Mouse (Mus musculus) mouse trophoblast stem cell (cell line): Measurements from ENCODE around the gene Gm45062.

Experiments
- in situ Hi-C, 2 experiments: fragments of 300-500 bp; cut with MseI, MboI; formaldehyde crosslinking; loops; 2 replicates in 1 of 2; 3 replicates in 1 of 2; pipeline ENCODE4 v1.15.1; 2025

The Gm45062 gene

DNA sequence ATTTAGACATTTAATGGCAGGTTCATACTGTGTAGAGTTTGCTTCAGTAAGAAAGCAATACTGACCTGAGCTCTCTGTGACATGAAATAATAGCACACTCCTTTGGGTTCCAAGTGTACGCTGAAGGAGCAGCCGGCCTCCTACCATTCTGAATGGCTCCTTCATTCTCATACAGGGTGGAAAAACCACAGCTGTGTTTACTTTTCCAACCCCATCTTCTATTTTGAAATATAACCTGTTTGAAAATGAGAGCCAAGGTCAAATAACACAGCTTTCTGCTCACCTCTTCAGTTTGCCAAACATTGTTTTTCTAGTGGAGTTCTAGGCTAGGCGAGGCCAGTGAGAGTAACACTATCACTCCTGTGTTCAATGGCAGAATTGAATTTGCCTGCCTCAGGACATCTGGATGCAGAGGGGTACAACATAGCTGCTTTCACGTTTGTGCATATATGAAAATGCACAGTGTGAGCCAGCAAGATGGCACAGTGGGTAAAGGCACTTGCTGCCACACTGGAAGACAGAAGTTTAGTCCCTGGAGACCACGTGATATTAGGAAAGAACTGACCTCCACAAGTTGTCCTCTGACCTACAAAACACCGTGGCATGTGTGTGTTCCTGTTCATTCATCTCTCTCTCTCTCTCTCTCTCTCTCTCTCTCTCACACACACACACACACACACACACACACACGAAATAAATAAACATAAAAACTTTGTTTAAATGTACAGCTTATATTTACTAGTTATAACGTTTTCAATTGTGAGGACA is 157.7 kb downstream of the Gm45062 start:
- in situ Hi-C loops: no loop called here

DNA sequence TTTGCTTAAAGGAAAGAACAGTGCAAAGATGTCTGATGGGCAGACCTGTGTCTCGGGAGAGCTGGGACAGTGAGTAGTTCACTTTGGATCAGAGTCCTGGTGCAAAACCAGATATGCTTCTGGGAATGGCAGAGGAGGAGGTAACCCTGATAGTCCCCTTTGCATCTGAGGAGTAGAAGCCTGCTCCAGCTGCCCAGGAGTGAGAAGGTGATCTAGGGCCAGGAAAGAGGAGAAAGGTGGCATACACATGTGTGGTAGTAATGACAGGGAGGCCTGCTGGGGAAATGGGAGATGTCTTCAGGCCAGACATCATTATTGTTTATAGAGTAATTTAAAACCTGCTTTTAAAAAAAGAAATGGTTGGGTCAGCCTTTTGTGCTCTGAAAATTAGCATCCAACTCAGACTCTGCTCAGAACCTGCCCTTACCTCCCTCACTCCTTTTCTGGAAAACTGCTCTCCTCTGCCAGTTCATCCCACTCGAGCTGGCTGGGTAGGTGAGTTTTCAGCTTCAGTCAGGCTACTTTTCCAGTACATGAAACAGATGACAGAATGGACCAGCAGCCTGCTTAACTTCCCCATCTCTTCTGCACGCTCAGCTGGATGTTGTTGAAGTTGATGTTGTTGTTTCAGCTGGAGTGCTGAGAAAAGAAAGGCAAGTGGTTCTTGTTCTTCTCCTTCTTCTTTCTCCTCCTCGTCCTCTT is 160.4 kb downstream of the Gm45062 start:
- in situ Hi-C loops: no loop called here

DNA sequence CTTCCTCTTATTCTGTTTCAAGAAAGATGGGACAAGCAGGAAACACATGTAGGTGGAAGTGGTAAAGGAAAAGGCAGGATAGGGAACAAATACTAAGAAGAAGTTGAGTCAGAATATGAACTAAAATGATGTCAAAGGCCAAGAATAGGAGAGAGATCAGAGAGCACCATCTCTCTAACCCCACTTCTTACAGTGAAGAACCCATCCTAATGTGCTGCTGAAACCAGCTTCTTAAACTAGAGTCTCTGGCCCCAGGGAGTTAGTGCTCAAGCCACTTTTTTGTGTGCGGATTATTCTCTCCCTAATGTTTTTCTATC is 160.9 kb downstream of the Gm45062 start:
- in situ Hi-C loops: no loop called here

DNA sequence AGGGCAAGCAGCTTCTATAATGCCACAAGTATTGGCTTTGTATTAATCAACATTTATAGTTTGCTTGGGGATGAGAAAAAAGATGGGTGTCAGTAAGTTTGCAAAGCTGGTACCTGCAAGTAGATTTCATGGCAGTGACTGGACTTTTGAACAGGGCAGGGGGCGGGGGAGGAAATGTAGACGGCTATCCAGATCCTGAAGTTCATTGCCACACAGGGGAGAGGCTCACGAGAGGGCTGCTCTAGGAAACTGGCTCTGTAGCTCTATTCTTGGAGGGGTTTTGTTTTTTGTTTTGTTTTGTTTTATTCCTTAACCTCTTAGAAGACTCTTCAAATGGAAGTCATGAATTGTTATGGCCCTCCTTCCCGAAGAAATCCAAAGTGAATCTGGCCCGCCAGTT is 162.2 kb downstream of the Gm45062 start:
- in situ Hi-C loops: no loop called here

DNA sequence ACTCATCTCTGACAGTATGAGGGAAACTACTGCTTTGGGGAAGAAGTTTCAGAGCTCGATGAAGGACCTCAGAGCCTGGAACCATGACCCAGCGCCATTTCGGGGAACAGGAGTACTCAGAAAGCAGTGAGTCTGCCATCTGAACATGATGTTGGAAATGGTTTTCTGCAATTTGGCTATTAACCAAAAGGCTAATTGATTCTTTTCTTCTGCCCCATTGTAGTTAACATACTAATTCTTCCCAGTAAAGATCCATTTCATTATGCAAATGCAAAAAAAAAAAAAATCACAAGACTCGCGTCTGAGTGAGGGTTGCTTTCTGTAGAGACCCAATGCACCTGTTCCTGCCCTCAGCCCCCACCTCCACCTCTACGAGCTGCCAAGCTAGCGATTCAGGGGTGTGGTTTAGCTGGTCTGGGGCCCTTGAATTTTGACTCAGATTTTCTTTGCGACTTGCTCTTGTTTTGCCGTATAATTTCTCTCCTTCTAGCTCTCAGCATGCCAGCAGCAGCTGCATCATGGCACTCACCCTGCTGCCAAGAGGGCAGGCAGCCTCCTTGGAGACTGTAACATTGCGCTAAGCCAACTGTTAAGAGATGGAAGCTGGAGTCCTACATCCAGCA is 162.8 kb downstream of the Gm45062 start:
- in situ Hi-C loops: no loop called here

DNA sequence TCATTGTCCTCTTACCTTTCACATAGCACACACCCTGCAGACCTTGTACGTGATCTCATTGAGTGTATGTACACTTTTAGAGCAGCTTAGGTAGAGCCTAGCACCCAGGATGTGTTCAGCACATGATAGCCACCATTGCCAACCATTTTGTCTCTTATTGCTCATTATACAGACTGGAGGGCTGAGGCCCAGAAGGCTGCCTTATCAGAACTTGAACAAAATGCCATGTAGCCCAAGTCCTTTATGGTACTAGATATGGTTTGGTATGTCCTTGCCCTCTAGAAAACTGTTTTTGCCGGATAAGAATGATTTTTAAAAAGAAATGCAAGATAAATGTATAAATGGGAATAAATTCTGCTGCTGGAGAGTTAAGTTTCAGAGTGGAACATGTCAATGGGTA is 163.9 kb downstream of the Gm45062 start:
- in situ Hi-C loops: no loop called here

DNA sequence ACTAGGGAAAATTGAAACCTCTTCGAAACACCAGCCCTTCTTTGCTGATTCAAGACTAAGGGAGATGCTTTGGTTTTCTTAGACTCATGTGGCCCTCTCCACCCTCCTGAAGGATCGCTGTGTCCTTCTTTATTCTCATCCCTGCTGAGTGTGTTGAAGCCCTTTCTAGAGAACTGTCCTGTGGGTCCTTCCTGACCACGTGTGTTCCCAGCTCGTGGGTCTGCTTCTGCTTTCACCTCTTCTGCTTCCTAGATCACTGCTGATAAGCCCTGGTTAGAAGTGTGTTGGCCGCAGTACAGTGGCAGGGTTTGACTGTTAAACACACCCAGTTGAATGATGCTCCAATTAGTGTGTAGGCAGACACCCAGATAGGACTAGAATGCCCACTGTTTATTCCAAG is 168.4 kb downstream of the Gm45062 start:
- in situ Hi-C loops: no loop called here

DNA sequence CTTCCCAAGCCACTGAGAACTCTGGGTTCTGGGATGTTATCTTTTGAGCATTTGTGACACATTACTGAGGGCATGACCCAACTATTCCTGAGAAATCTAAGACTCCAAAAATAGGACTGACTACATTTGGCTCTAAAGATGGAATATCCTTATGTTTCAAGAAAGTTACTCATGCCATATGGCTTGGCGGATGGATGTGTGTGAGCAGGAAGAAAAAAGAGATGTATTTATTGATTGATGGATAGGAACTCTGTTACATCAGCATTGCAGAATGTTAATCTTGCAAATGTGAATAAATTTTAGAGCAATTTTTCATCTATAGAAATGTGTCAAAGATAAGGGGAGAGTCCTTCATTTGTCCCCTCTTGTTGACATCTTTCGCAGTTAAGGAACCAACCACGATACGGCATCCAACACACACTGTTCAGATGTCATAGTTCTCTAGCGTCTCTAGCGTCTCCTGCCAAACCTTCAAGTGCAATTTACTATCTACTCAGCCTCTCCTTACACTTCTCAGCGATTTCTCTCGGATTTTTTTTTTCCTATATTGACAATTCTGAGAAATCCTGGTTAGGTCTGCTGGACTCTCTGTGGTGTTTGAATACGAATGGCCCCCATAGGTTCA is 171.5 kb downstream of the Gm45062 start:
- in situ Hi-C loops: no loop called here

DNA sequence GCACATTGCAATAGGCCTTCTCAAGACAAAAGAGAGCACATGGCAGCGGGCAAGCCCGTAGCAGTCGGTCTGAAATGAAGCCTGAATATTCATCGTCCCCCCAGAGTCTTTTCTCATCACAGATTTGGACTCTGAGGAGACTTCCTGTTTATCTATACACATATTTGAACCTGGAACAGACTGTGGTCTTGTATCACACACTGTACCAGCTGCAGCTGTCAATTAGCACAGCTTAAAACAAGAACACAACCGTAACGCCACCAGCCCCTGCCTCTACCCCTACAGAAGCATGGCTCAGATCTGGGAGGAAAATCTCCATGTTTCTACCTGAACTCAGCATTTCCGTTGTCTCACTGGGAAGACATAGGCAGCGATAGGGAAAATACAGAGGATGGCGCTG is 173.9 kb downstream of the Gm45062 start:
- in situ Hi-C loops: no loop called here

DNA sequence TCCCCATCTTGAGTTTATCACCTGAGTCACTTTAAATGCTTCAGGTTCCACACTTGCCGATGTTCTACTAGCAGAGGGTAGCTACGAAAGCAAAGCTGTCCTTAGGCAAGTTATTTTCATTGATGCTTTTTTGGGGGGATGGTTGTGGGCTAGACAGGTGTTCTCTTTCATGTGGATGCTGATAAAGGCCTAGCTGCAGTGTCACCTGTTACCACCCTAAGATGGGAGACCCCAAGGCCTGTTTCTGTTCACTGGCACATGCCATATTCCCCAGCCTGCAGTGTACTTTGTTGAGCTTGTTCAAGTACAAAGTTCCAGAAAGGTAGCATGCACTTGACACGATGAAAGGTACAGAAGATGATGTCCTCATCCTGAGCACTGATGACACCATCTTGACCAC is 178.7 kb downstream of the Gm45062 start:
- in situ Hi-C loops: no loop called here

DNA sequence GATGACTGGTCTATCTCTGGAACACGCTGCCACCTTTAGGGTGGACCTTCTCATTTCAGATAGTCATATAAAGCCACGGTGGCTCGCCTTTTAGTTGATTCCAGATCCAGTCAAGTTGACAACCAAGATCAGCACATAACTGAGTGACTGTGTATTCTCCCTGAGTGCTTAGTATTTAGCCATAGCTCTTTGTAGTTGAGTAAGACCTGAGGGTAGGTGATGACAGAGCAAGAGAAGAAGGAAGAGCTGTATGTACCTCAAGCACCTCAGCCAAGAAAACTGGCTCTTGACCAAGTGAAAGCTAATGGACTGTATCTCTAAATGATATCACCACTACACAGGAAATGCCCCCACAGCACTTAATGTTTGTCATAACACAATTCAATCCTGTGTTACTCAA is 182.6 kb downstream of the Gm45062 start:
- in situ Hi-C loops: no loop called here

DNA sequence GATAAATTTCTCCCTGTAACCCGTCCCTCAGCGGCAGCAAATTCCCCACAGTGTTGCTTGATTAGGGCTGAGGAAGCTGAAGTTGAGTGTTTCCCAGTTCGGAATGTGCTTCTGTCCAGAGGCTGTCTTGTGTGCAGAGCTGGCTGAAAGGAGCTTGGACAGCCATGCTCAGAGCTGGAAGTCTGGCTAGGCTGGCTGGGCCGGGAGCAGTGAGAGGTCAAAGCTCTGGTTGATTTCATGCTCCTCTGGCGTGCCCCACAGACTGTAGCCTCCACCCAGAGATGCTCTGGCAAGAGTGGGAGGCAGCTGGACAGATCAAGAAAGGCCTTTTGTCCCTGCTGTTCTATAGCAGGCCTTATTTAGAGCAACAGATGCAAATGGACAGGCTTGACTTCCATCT is 187.5 kb downstream of the Gm45062 start:
- in situ Hi-C loops: no loop called here

DNA sequence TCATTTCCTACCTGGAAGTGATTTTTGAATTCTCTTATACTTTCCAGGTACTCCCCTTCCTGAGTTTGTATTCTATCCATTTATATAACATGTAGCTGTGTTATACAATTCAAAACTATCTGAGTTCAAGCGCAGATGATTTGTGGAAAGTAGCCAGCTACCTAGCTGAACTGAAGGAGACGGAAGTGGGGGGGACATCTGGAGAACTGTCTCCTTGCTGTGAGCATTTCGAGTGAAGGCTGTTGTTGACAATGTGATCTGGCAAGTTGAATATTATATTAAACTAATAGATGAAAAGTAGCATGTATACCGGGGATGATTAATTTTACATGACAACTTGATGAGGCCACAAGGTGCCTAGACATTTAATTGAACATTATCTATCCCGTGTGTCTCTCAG is 196.3 kb downstream of the Gm45062 start:
- in situ Hi-C loops: no loop called here

DNA sequence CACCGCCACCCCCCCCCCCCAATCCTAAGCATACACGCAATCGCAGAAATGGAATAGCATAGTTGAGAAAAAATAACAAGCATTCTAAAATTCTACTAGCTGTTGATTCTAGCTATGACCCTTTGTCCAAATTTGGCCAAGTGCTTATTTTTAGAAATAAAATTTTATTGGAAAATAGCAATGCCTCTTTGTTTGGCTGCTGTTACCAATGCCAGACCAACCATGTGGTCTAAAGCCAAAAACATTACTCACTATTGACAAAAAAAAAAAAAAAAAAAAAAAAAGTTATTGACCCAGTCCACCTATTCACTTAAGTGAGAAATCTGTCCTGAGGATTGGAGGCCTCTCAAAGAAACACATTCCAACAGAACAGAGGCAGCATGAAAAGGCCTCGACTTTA is 199.3 kb downstream of the Gm45062 start:
- in situ Hi-C loops: no loop called here

DNA sequence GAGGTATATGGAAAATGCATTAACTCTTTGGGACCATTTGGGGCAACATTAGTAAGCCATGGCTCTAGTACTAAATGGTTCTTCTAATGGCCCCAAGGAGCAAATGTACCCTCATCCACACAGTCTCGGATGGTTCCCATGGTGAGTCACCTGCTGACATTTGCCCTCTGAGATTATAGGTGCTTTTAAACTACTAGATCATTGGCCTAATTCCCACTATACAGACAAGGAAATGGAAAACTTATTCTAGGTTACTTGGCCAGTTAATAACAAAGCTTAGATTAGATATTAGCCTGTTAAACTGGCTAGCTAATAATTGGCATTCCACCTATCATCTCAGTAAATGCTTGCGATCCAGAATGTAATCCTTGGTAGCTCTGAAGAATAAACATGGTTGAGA is 203.2 kb downstream of the Gm45062 start:
- in situ Hi-C loops: no loop called here

DNA sequence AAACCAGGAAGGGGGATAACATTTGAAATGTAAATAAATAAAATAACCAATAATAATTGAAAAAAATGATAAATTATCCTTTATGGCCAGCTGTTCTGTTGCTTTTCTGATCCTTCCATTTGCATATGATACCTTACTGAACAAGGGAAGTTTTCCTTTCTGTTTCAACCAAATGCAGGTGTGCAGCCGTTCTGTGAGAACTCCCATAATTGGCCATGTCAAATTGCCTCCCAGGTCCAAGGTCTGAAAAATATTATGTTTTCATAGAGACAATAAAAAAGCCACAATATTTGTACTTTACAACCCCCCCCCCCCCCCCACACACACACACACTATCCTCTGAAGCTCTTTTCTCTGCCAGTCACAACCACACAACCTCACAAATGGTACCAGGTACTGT is 206.1 kb downstream of the Gm45062 start:
- in situ Hi-C loops: no loop called here

DNA sequence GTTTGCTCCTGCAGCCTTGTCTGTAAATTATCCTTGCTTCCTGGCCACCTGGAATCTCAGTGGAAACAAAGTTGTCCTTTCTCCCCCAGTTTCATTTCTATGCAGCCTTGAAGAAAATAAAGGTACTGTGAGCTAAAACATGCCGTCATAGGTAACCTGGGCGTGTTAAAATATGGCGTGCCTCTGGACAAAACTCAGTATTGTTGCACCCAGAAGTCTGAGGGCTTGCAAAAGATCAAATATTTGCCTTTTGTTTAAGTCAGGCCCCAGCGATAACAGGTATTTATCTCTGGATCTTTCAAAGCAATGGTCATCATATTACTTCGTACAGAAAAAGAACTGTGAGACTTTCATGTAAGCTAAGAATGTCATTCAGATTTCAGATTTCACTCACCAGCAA is 206.7 kb downstream of the Gm45062 start:
- in situ Hi-C loops: no loop called here

DNA sequence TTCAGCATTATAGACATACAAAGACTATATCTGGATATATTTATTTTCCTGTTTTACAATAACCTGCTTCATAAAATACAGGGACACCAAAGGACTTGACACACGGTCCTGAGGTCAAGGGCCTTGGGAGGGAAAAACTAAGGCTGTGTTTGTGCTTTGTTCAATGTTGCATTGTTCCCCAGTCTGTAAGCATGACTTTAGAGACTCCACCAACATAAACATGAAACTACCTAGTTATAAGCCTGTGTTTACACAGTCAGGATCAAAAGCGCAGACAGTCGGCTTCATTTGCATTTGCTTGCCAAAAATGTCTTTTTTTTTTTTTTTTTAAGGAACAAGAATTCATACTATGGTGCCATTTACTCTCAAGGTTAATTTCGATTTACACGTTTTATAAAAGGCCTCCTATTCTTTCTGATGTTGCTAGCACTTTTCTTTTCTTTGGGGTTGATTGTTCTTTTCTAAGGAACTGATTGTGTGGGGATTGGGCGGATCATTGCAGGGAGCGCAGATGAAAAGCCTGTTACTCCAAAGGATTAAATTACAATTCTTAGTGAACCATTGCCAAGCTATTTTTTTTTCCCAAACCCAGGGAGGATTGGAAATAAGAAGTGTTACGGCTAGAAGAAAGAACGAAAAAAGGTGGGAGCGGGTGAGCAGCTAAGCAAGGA is 208.6 kb downstream of the Gm45062 start:
- in situ Hi-C loops: no loop called here

DNA sequence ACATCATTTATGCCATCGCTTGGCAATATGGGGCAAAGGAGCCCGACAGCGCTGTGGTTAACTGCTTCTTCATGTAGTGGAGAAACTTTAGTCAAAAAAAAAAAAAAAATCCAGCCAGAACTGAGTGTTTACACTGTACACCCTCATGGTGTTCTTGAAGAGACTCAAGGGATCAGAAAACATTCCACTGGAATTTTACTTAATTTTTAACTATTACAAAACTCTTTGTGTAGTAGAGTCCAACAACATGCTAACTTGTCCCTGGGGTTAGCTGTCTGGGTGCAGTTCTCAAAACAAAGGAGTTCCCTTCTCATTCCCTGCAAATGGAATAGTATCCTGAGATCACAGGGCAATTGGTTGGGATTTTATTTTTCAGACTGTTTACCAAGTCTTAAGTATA is 210.7 kb downstream of the Gm45062 start:
- in situ Hi-C loops: no loop called here

DNA sequence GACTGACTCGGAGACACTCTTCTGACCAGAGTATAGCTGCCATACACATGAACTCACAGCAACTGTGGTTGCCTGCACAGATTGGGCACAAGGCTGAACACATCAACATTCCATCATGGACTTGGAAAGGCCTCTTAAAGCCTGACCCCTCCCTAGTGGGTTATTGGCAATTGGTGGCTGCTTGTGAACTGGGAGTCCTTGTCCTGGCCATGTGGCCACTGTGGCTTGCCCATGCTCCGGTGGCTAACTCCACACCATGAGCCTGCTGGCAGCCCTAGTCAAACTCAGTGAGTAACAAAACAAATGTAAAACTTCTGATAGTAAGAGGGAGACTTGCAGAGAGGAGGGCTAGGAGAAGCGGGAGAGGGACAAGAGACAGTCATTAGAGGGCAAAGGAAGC is 212.9 kb downstream of the Gm45062 start:
- in situ Hi-C loops: no loop called here

DNA sequence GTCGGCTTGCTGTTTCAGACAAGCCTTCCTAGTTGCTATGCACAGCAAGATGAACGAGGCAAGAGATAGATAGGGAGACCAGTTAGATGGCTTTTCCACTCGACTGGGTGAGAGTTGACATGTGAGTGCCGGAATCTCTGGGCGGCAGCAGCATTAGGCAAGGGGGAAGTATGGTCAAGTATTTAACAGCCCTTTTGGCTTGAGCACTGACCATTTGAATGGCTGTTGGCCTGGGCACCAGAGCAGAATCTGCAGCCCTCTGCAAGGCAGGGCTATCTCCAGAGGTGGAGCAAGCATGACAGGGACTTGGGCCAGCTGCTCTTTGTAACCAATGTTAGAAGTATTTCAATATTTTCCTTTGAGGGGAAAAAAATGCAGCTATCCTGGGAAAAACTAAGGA is 213.7 kb downstream of the Gm45062 start:
- in situ Hi-C loops: no loop called here

DNA sequence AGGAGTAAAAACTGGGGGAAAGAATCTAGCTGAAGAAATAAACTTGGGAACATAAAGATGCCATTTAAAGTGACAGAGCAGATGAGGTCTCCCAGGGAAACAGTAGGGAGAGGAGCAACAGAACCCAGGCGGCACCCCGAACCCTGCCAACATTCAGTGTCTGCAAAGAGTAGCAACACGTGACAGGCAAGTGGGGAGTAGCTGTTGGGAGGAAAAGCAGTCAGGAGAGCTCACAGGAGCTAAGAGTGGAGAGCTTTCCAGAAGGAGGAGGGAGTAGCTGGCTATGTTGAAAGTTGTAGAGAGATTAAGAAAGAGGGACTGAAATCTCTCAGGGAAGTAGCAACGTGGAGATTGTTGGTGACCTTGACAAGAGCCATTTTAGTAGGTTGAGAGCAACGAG is 214.2 kb downstream of the Gm45062 start:
- in situ Hi-C loops: no loop called here
